Mouse (Mus musculus) urinary bladder, adult 18-20 months (tissue): Measurements from ENCODE around the gene Gm28551.
A peak's percentile ranks its signal among the peaks of the same experiment; 100 is the strongest.
"Not testable (repeated sequence)": the region's sequence is repeated elsewhere in the genome, so short reads cannot be mapped to it uniquely, and the experiment has no call there.

Experiments used
- DNase-seq, 2 experiments: peaks; one replicate each; pipeline ENCODE4 v3.0.0; 2022; ENCODE audit warnings: low spot score in 2 of 2, mixed read lengths in 2 of 2

Gene Gm28551

DNA sequence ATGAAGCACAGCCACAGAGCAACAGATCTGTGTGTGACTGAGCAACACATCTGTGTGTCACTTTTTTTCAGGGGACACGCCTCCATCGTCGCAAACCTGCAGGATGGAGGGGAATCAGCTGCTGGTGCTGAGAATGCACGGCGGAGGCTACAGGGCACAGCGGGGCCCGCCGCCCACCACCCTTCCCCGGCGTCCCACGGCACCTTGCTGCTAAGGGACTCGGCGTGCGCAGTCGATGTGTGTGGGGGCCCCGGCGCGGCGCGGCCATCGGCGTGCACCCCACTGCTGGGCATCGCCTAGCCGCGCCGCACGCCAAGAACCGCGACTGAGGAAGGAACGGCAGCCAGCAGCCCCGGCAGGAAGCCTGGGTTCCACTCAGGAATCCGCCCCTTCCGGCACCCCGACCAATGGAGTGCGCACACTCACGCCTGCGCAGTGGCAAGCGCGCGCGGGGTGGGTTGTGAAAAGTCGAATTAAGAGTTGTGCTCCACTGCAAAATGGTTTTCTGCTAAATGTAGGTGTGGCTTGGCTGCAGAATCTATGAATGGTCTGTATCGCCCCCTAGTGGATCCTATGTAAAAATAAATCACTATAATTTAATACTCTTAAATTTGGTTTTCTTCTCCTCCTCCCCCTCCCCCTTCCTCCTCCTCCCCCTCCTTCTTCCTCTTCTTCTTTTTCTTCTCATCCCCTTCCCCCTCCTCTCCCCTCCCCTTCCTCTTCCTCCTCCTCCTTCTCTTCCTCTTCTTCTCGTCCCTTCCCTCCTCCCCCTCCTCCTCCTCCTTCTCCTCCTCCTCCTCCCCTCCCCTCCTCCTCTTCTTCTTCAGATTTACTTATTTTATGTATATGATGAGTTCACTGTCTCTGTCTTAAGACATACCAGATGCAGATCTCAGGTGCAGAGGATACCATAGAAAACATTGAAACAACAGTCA, at the start of gene Gm28551, which contains the start of the genes Asdurf and Asnsd1:
Gene Gm28551, minus strand, starts transcription at position 341 of the 935 bp plus-strand sequence.
Gene Asdurf, minus strand, starts transcription at position 293 of the 935 bp plus-strand sequence.
Gene Asnsd1, minus strand, starts transcription at position 426 of the 935 bp plus-strand sequence.
- DNase-seq = peak; percentile 97 to 98

GRCm38 (mm10) chr1:53393936-53394760, 41.7 kb upstream of the Gm28551 start:
- DNase-seq = not testable (repeated sequence)

DNA sequence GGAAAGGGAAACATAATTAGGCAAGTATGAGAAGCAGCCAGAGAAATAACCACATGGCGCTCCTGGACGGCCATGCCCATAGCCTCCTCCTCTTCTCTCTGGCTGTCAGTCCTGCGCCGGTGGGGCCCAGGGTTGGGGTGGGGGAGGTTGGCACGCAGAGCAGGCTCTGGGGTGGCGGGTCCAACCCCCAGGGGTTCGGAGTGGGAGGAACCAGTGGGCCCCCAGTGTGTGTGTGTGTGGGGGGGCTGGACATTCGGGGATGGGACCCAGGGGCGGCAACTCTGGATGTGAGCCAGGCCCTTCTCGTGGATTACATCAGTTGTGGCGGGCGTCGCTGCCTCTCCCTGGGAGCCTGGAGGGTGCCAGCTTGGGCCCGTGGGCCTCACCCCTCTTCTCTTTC, 36.3 kb upstream of the Gm28551 start:
- no peak for DNase-seq

DNA sequence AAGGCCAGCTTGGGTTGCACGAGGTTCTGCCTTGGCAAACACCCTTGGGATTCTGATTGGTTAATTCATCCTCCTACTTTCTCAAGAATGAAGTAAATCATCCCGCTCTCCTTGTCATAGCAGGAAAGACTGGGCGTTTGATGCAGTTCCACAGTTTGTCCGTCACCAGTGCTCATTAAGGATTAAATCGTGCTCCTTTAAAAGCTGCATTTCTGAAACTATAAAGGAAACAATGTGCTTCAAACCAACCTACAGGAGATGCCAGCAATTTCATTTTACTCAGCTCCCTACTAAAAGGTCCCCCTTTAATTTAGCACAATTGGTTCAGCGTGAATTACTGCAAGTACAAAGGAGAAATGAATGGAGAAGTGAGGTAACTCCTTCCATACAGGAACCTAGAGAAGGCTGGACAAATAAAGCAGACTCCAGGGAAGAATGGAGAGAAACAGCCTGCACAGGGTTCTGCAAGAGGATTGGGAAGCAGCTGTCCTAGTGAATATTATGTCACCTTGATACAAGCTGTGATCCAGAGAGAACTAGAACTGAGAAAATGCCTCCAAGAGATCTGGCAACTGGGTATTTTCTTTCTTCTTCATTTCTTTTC, 31.7 kb upstream of the Gm28551 start:
- no peak for DNase-seq

GRCm38 (mm10) chr1:53377731-53378130, 25.3 kb upstream of the Gm28551 start:
- DNase-seq = no peak

DNA sequence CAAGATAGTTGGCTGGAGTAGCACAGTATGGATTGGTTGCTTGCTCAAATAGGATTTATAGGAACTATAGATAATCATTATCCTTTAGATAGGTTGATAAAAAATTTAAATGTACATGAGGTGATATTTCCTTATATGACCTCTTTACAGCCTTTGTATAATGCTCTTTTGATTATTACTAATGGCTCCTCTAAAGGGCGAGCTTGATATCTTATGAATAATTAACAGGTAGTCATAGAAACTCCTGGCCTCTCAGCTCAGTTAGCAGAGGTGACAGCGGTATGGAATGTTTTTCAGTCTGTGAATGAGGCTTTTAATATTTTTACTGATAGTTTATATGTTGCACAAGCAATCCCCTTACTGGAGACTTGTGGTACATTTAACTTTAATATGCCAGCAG, 23.5 kb upstream of the Gm28551 start:
- DNase-seq = not testable (repeated sequence)

- DNase-seq = no peak
Observed at GRCm38 (mm10) chr1:53358988-53359387, 6.5 kb upstream of the Gm28551 start.

DNA sequence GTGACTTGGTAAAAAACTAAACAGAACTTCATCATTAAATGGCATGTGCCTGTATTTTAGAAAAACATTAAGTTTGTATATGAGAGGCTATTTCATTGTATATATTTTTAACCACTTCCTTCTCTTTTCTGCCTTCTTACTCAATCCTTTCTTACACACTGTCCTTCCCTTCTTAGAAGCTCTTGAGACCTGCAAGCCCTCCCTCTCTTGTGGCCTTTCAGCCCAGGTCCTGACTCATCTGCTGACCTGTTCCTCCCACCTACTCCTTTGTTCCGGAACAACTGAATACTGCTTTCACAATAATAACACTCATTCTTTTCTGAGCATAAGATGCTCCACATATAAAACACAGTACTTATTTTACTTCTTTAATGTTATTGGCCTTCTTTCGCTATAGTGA, 11.4 kb downstream of the Gm28551 start:
- no peak for DNase-seq

DNA sequence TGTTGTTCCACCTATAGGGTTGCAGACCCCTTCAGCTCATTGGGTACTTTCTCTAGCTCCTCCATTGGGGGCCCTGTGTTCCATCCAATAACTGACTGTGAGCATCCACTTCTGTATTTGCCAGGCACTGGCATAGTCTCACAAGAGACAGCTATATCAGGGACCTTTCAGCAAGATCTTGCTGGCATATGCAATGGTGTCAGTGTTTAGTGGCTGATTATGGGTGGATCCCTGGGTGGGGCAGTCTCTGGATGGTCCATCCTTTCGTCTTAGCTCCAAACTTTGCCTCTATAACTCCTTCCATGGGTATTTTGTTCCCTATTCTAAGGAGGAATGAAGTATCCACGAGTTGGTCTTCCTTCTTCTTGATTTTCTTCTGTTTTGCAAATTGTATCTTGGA, 15.1 kb downstream of the Gm28551 start:
- not testable (repeated sequence) for DNase-seq

- no peak for DNase-seq
Observed at GRCm38 (mm10) chr1:53335465-53335864, 17.0 kb downstream of the Gm28551 start.

- not testable (repeated sequence) for DNase-seq
Observed at GRCm38 (mm10) chr1:53333527-53333926, 18.9 kb downstream of the Gm28551 start.

DNA sequence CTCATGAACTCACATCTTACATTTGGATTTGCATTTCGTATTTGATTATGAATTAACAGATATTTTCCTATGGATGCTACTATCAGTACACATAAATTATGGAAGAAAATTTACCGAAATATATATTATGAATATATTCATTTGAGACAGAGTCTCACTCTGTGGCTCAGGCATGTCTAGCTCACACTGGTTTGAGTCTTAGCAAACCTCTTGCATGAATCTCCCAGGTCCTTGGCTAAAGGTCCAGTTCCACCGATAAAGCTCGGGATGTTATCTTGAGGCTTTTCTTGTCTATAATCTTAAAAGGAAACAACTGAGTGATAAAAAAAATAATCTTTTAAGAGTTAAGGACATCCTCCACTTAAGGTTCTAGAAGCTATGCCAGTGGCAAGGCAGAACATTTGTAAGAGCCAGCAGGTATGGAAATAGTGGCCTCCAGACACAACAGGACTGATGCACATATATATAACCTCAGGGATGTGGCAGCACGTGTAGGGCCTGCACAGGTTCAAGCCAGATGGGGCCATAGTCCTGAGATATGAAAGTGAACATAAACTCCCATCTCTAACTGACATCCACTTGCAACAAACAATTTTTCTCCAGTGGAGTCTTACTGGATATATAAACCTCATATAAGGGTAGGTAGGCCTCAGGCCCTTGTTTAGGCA, 27.5 kb downstream of the Gm28551 start:
- DNase-seq = no peak

GRCm38 (mm10) chr1:53324277-53324676, 28.2 kb downstream of the Gm28551 start:
- DNase-seq = no peak

DNA sequence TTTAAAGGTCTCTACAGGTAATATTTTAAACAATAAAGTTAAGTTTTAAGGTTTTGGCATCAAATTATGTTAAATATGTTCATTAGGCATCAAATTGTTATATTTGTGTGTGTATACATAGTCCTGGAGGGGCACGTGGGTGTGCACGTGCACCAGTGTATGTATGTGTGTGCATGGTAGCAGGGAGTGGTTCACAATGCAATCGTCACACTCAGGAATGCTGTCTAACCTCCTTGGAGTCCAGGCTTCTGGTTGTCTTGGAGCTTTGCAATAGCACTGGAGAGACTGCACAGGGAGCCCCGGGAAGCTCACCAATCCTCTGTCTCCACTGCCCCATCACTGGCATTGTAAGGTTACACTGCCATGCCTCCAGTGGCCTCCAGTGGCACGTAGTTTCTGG, 29.2 kb downstream of the Gm28551 start:
- no peak for DNase-seq

GRCm38 (mm10) chr1:53321662-53322344, 30.7 kb downstream of the Gm28551 start:
- DNase-seq = no peak

DNA sequence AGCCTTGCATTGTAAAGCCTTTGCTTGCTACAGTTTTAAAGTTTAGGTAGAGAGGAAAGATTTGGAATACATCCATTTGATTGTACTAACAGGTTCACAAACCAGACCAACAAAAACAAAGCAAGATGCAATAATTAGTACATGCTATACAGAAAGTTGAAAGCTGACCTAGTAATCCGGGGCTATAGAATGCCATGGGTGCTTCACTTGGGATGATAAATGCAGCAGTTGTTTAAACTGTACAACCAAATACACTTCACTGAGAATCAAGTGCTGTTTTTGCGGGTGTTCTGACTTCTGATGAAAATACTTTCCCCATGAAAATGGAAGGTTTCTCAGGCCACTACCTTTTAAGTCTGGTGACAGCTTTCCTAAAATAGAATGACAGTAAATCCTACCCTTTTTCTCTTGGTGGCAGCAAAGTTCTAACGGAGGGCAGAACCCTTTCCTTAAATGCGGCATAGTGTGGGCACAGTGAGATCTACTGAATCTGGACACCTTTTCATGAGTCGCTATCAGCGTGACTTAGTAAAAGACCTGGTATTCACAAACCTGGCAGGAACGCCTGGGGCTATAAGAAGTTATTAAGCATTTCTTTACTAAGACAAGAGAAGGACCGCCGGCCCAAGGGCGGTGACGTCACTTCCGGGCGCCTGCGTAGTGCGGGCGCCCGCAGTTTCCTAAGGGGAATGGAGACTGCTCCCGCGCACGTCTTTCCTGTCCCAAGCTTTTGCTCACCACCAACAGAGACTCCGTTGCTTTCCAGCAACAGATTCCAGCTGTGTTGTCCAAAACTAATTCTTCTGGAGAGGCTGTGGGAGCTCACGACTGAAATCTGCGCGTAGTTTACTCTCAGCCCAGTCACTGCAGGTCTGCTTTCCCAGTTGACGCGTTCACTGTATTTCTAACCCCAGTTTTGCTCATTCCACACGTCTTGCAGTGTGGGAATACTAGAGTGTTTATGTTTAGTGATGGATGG, 39.2 kb downstream of the Gm28551 start, which contains the start of gene Osgepl1:
Gene Osgepl1, plus strand, starts transcription at position 636 of the 979 bp plus-strand sequence.
- peak; percentile 72 to 73 for DNase-seq

DNA sequence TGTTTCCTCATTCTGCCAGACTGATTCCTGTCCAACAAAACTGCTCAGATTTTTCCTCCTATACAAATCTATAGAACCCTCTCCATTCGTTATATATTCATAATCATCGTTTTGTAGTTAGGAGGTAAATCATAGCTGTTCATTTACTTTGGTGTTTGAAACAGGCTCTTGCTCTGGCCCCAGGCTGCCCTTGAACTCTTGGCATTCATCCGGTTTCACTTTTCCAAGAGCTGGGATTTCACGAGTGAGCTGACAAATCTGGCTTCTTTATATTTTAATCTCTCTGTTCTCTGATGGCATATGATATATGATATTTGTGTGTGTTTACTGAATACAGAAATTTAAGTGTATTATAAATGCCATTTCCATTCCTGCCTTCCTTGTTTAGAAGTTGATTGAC, 52.0 kb downstream of the Gm28551 start:
- no peak for DNase-seq

- peak; percentile 93 to 96 for DNase-seq
Observed at GRCm38 (mm10) chr1:53296581-53297383, 55.7 kb downstream of the Gm28551 start, which contains the start of the genes Pms1, Ormdl1 and Gm28778. Gene Pms1, minus strand, starts transcription at chr1:53297018. Gene Ormdl1, plus strand, starts transcription at chr1:53297095. Gene Gm28778, plus strand, starts transcription at chr1:53297111.
